Comparison of ENCODE assay signal across 9 mouse cellular contexts in the genomic region with DNA sequence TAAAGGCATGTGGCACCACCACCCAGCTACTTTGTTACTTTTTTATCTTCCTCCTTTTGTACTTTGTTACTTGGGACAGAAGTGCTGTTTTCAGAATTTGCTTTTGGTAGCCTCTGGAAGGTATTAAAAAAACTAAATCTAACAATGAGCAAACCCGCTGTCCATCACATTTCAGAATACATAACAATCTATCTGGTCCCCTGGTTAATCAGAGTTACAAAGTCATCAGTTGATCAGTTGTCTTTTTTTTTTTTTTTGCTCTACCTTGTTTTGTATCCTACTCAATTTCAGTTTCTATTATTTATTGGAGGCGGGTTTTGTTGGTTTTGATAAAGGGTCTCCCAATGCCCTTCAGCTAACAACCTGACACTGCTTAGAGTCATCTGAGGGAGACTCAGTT. TPM values are rescaled to one million over a fixed set of nuclear protein-coding genes. Genes with fewer than 3 reads are reported as not detected.
DNase-seq lines count a peak whose midpoint lies in the region; ATAC-seq and TF ChIP-seq lines count a peak whose summit lies in the region.
"Had no signal": no experiment of that assay in that cellular context is flagged by ENCODE, and none has a peak within 500 bp of the region (broad histone marks: within the 10 kb centered on the region; RNA-seq: fewer than 3 reads in every experiment).

No protein-coding gene starts in this region.

- peak overlapping the region; percentile 85; the same call in 1 of the 2 replicates for H3K4me3 ChIP-seq in forebrain, embryonic 10.5 days
- no peak overlapping the region for H3K4me3 ChIP-seq in forebrain, embryonic 14.5 days (ENCODE audit: low read depth, low read length)
- H3K4me3 ChIP-seq in kidney, embryonic 16.5 days (ENCODE audit: low read length): peak overlapping the region; percentile 84; the same call in 1 of the 2 replicates
- 0 out of 2 replicates have a peak overlapping the region, but pooled peaks have one; percentile 79 for H3K4me3 ChIP-seq in forebrain, embryonic 13.5 days
- H3K4me3 ChIP-seq in liver, postnatal 0 days (ENCODE audit: low read depth, low read length): peak overlapping the region; percentile 70; the same call in 1 of the 2 replicates

- TF ChIP-seq CTCF in liver, postnatal 0 days (IDR thresholded peaks at IDR 0.05; ENCODE audit: low read depth): no peak

- no peak for ATAC-seq in forebrain, embryonic 14.5 days
- ATAC-seq in kidney, embryonic 16.5 days (ENCODE audit: low FRiP score, low TSS enrichment): no peak
- no peak for ATAC-seq in forebrain, embryonic 13.5 days
- no peak for ATAC-seq in liver, postnatal 0 days
- ATAC-seq in CD4-positive, CD25-positive, alpha-beta regulatory T cell, adult 4 months: no peak

- WGBS in forebrain, embryonic 10.5 days: 97% methylated on average over 2 of the region's 2 CpGs
- 97% methylated on average over 2 of the region's 2 CpGs for WGBS in forebrain, embryonic 14.5 days
- WGBS in kidney, embryonic 16.5 days: 97% methylated on average over 2 of the region's 2 CpGs
- WGBS in forebrain, embryonic 13.5 days: 97% methylated on average over 2 of the region's 2 CpGs
- 93% methylated on average over 2 of the region's 2 CpGs for WGBS in liver, postnatal 0 days (ENCODE audit: insufficient replicate concordance)

- H3K4me2 ChIP-seq in forebrain, embryonic 14.5 days (ENCODE audit: low read length): no peak overlapping the region
- no peak overlapping the region for H3K4me2 ChIP-seq in kidney, embryonic 16.5 days (replicated peaks; ENCODE audit: low read depth, low read length)
- H3K4me2 ChIP-seq in forebrain, embryonic 13.5 days: peak overlapping the region; percentile 76; the same call in 1 of the 2 replicates
- peak overlapping the region; percentile 92 for H3K4me2 ChIP-seq in liver, postnatal 0 days (ENCODE audit: low read depth, low read length)

- peaks cover 26% of the 10 kb centered on the region for H3K36me3 ChIP-seq in forebrain, embryonic 10.5 days (replicated peaks)
- peaks cover 13% of the 10 kb centered on the region for H3K36me3 ChIP-seq in forebrain, embryonic 14.5 days (ENCODE audit: control insufficient read depth, insufficient read depth, low read length)
- peaks cover 18% of the 10 kb centered on the region for H3K36me3 ChIP-seq in kidney, embryonic 16.5 days (ENCODE audit: insufficient read depth, low read length)
- H3K36me3 ChIP-seq in forebrain, embryonic 13.5 days (ENCODE audit: poor library complexity, severe bottlenecking): peaks cover 18% of the 10 kb centered on the region
- peaks cover 18% of the 10 kb centered on the region for H3K36me3 ChIP-seq in liver, postnatal 0 days (replicated peaks; ENCODE audit: insufficient read depth, low read length)

- DNase-seq in forebrain, embryonic 10.5 days (ENCODE audit: extremely low spot score, low spot score): no peak
- no peak for DNase-seq in forebrain, embryonic 14.5 days (ENCODE audit: low spot score)
- no peak for DNase-seq in kidney, adult 18-20 months
- no peak for DNase-seq in liver, postnatal 0 days
- no peak for DNase-seq in cerebellum, postnatal 36 days
- DNase-seq: heart, postnatal 4 days had no signal

- H3K9me3 ChIP-seq in forebrain, embryonic 10.5 days: no peaks in the 10 kb centered on the region; the same call in 1 of the 2 replicates
- H3K9me3 ChIP-seq in forebrain, embryonic 14.5 days (replicated peaks; ENCODE audit: control insufficient read depth, low read length): no peaks in the 10 kb centered on the region
- no peaks in the 10 kb centered on the region for H3K9me3 ChIP-seq in kidney, embryonic 16.5 days (ENCODE audit: low read length)
- H3K9me3 ChIP-seq in forebrain, embryonic 13.5 days (replicated peaks): no peaks in the 10 kb centered on the region; the same call in 1 of the 2 replicates
- H3K9me3 ChIP-seq in liver, postnatal 0 days (ENCODE audit: low read length): no peaks in the 10 kb centered on the region

- peak overlapping the region; percentile 96 for H3K27ac ChIP-seq in forebrain, embryonic 10.5 days
- no peak overlapping the region for H3K27ac ChIP-seq in forebrain, embryonic 14.5 days (ENCODE audit: low read depth, low read length)
- H3K27ac ChIP-seq in kidney, embryonic 16.5 days (ENCODE audit: low read length): peak overlapping the region; percentile 72; the same call in 1 of the 2 replicates
- no peak overlapping the region for H3K27ac ChIP-seq in forebrain, embryonic 13.5 days
- H3K27ac ChIP-seq in liver, postnatal 0 days (ENCODE audit: low read depth): peak overlapping the region; percentile 81; the same call in 1 of the 2 replicates

- no peaks in the 10 kb centered on the region for H3K27me3 ChIP-seq in forebrain, embryonic 10.5 days (ENCODE audit: poor library complexity, severe bottlenecking)
- H3K27me3 ChIP-seq in forebrain, embryonic 14.5 days (replicated peaks; ENCODE audit: control insufficient read depth, insufficient read depth, low read length): no peaks in the 10 kb centered on the region
- H3K27me3 ChIP-seq in kidney, embryonic 16.5 days (ENCODE audit: insufficient read depth, low read length): no peaks in the 10 kb centered on the region
- no peaks in the 10 kb centered on the region for H3K27me3 ChIP-seq in forebrain, embryonic 13.5 days
- H3K27me3 ChIP-seq in liver, postnatal 0 days (ENCODE audit: insufficient read depth, low read length): no peaks in the 10 kb centered on the region

- H3K9ac ChIP-seq in forebrain, embryonic 14.5 days (ENCODE audit: low read length): no peak overlapping the region
- H3K9ac ChIP-seq in kidney, embryonic 16.5 days (replicated peaks; ENCODE audit: low read length): no peak overlapping the region
- H3K9ac ChIP-seq in forebrain, embryonic 13.5 days: 0 out of 2 replicates have a peak overlapping the region, but pooled peaks have one; percentile 79
- H3K9ac ChIP-seq in liver, postnatal 0 days (replicated peaks): peak overlapping the region; percentile 85

- no peak for TF ChIP-seq EP300 in liver, postnatal 0 days (IDR thresholded peaks at IDR 0.05; ENCODE audit: low read depth)

- peaks cover 19% of the 10 kb centered on the region for H3K4me1 ChIP-seq in forebrain, embryonic 10.5 days
- H3K4me1 ChIP-seq in forebrain, embryonic 14.5 days (ENCODE audit: control insufficient read depth, insufficient read depth, low read length): peaks cover 6% of the 10 kb centered on the region; the same call in 1 of the 2 replicates
- peaks cover 12% of the 10 kb centered on the region for H3K4me1 ChIP-seq in kidney, embryonic 16.5 days (ENCODE audit: insufficient read depth, low read length)
- H3K4me1 ChIP-seq in forebrain, embryonic 13.5 days: peaks cover 20% of the 10 kb centered on the region
- H3K4me1 ChIP-seq in liver, postnatal 0 days (ENCODE audit: insufficient read depth): peaks cover 16% of the 10 kb centered on the region

RNA-seq across cellular contexts. Expression of gene Ccnf, which starts 1.0 kb away (rescaled TPM):
- 126 and 128 TPM in 2 replicates for polyA plus RNA-seq in forebrain, embryonic 10.5 days (2016; fragmentation: Nextera tagmentation; extraction: Ambion mirVana)
- polyA plus RNA-seq in forebrain, embryonic 14.5 days (2014; fragmentation: Nextera tagmentation; extraction: Ambion mirVana): 31.8 and 34.3 TPM in 2 replicates
- polyA plus RNA-seq in kidney, embryonic 16.5 days (2015; fragmentation: Nextera tagmentation; extraction: Ambion mirVana): 69.2 and 73.5 TPM in 2 replicates
- 60.2 and 66.1 TPM in 2 replicates for polyA plus RNA-seq in forebrain, embryonic 13.5 days (2015; fragmentation: Nextera tagmentation; extraction: Ambion mirVana)
- 26.2 and 29.6 TPM in 2 replicates for polyA plus RNA-seq in liver, postnatal 0 days (2015; fragmentation: Nextera tagmentation; extraction: Ambion mirVana)
- polyA plus RNA-seq in CD4-positive, CD25-positive, alpha-beta regulatory T cell, adult 4 months (2017; shearing (Covaris generic)): 1 to 10 TPM; 4.1 to 6.6 TPM

RNA-seq across cellular contexts. Expression of gene Tedc2, which starts 31.7 kb away (rescaled TPM):
- polyA plus RNA-seq in forebrain, embryonic 10.5 days (2016; fragmentation: Nextera tagmentation; extraction: Ambion mirVana): 22.1 and 22.6 TPM in 2 replicates
- 11.0 and 12.5 TPM in 2 replicates for polyA plus RNA-seq in forebrain, embryonic 14.5 days (2014; fragmentation: Nextera tagmentation; extraction: Ambion mirVana)
- 12.2 and 13.4 TPM in 2 replicates for polyA plus RNA-seq in kidney, embryonic 16.5 days (2015; fragmentation: Nextera tagmentation; extraction: Ambion mirVana)
- 14.8 and 15.4 TPM in 2 replicates for polyA plus RNA-seq in forebrain, embryonic 13.5 days (2015; fragmentation: Nextera tagmentation; extraction: Ambion mirVana)
- 6.7 and 7.4 TPM in 2 replicates for polyA plus RNA-seq in liver, postnatal 0 days (2015; fragmentation: Nextera tagmentation; extraction: Ambion mirVana)
- polyA plus RNA-seq in CD4-positive, CD25-positive, alpha-beta regulatory T cell, adult 4 months (2017; shearing (Covaris generic)): 10 to 100 TPM in 1 of 2 experiments, 1 to 10 TPM in 1; 8.9 to 17.5 TPM

RNA-seq across cellular contexts. Expression of gene Ntn3, which starts 43.0 kb away (rescaled TPM):
- polyA plus RNA-seq in forebrain, embryonic 10.5 days (2016; fragmentation: Nextera tagmentation; extraction: Ambion mirVana): 2.3 and 2.9 TPM in 2 replicates
- polyA plus RNA-seq in forebrain, embryonic 14.5 days (2014; fragmentation: Nextera tagmentation; extraction: Ambion mirVana): 2.6 and 3.0 TPM in 2 replicates
- polyA plus RNA-seq in kidney, embryonic 16.5 days (2015; fragmentation: Nextera tagmentation; extraction: Ambion mirVana): 4.3 and 4.8 TPM in 2 replicates
- polyA plus RNA-seq in forebrain, embryonic 13.5 days (2015; fragmentation: Nextera tagmentation; extraction: Ambion mirVana): 2.4 and 2.9 TPM in 2 replicates
- polyA plus RNA-seq in liver, postnatal 0 days (2015; fragmentation: Nextera tagmentation; extraction: Ambion mirVana): 0.37 and 0.45 TPM in 2 replicates
- polyA plus RNA-seq in CD4-positive, CD25-positive, alpha-beta regulatory T cell, adult 4 months (2017; shearing (Covaris generic)): under 1 TPM in 1 of 2 experiments, not detected in 1; 0.07 TPM

RNA-seq across cellular contexts. Expression of gene Tbc1d24, which starts 47.0 kb away (rescaled TPM):
- polyA plus RNA-seq in forebrain, embryonic 10.5 days (2016; fragmentation: Nextera tagmentation; extraction: Ambion mirVana): 6.8 and 7.5 TPM in 2 replicates
- polyA plus RNA-seq in forebrain, embryonic 14.5 days (2014; fragmentation: Nextera tagmentation; extraction: Ambion mirVana): 10.5 and 15.0 TPM in 2 replicates
- polyA plus RNA-seq in kidney, embryonic 16.5 days (2015; fragmentation: Nextera tagmentation; extraction: Ambion mirVana): 5.6 and 6.2 TPM in 2 replicates
- 10.6 and 12.2 TPM in 2 replicates for polyA plus RNA-seq in forebrain, embryonic 13.5 days (2015; fragmentation: Nextera tagmentation; extraction: Ambion mirVana)
- 2.0 and 4.2 TPM in 2 replicates for polyA plus RNA-seq in liver, postnatal 0 days (2015; fragmentation: Nextera tagmentation; extraction: Ambion mirVana)
- polyA plus RNA-seq in CD4-positive, CD25-positive, alpha-beta regulatory T cell, adult 4 months (2017; shearing (Covaris generic)): under 1 TPM; 0.47 to 0.62 TPM

Comparison
In these comparisons a context has a peak if more than half of its experiments do, and no peak if none do; other contexts are left out.
1. H3K27ac ChIP-seq: peak in forebrain, embryonic 10.5 days (single experiment), kidney, embryonic 16.5 days (single experiment) and liver, postnatal 0 days (single experiment); none in forebrain, embryonic 14.5 days (single experiment) and forebrain, embryonic 13.5 days (single experiment).
2. H3K4me2 ChIP-seq: peak in forebrain, embryonic 13.5 days (single experiment) and liver, postnatal 0 days (single experiment); none in forebrain, embryonic 14.5 days (single experiment) and kidney, embryonic 16.5 days (single experiment).
3. H3K9ac ChIP-seq: peak in forebrain, embryonic 13.5 days (single experiment) and liver, postnatal 0 days (single experiment); none in forebrain, embryonic 14.5 days (single experiment) and kidney, embryonic 16.5 days (single experiment).